Mouse (Mus musculus) cerebellum, postnatal 10 days (tissue): ENCODE results near the gene Ctla2a.
"Not testable (repeated sequence)": the region's sequence is repeated elsewhere in the genome, so short reads cannot be mapped to it uniquely, and the experiment has no call there.

Experiments used
- DNase-seq, 2 experiments: peaks; one replicate each; pipeline ENCODE4 v3.0.0; 2021; ENCODE audit warnings: mixed read lengths in 2 of 2

Gene Ctla2a

DNA sequence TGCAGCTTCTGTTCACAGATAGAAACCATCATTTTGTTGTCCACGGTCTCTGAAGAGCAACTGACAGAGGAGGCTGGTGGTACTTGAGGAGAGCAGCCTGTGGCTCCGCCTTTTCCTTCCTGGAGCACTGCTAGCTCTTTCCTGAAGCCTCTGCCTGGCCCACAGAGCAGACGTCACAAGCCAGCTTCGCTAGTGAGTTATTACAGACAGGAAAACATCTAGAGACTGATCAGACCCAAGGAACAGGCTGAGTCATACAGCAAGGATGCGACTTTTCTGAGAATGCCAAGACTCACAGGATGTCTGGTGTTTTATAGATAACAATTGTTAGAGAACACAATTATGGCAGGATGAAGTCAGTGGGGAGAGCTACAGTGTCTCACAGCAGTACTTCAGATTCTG, at the start of gene Ctla2a, which contains the start of gene Gm49391:
Gene Ctla2a (minus strand): TSS at position 126 of the 402 bp plus-strand sequence.
Gene Gm49391 (minus strand): TSS at position 72 of the 402 bp plus-strand sequence.
- DNase-seq, result no peak

DNA sequence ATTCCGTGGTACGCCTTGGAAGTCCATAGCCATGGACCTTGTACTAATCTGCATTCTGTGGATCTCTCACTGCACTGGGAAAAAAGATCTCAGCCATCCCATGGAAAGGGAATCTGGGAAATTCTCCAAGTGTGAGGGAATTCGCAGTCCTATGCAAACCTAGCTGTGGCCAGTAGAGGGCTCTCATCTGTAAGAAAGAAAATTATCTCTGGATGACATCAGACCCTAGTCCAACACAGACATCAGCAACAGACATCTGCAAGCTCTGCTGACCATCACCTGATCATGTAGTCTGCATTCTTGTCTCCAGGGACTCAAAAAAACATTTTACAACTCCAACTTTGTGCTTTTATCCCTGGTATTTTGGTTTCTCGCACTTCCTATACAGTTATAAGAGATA, 35.9 kb upstream of the Ctla2a start:
- DNase-seq, result not testable (repeated sequence)

DNA sequence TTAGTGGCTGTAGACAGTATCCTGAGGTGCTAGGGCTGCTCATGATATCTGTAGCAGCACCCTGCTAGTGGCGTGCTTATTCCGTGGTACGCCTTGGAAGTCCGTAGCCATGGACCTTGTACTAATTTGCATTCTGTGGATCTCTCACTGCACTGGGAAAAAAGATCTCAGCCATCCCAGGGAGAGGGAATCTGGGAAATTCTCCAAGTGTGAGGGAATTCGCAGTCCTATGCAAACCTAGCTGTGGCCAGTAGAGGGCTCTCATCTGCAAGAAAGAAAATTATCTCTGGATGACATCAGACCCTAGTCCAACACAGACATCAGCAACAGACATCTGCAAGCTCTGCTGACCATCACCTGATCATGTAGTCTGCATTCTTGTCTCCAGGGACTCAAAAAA, 27.6 kb upstream of the Ctla2a start:
- not testable (repeated sequence) for DNase-seq

DNA sequence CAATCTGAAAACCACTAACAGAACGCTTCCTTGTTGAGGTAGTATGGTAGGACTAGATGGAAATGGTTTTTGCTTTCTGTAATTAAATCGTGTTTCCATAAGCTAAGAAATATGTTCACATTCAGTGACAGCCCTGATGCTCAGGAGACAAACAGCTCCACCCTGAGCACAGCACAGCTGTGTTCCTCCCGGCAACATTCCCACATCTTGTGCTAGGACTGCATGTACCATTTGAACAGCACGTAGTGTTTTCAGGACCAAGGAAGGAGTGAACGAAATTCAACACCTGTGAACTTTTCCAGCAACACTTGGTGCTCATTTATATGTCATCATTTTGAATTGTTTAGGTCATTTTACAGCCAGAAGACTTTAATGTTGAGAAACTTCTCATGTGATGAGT, 25.3 kb upstream of the Ctla2a start:
- DNase-seq, result no peak

DNA sequence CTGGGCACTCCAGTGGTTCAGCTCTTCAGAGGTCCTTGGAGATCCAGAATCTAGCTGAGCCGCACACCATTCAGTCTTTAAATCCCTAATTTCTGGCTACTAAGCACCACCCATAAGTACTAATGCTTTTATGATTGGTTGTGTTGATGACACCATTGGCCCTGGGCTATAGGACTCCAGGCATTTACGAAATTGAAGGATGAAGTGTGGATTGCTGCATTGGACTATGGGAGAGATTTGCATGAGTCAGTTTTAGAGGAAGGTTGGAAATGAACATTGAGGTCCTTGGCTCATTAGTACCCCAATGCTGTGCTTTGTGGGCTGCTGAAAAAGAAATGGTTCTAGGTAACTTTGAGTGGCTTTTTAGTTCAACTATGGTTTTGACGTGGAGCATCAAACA, 5.5 kb upstream of the Ctla2a start, which contains the start of gene Tpbpa:
Gene Tpbpa (minus strand): TSS at position 101 of the 400 bp plus-strand sequence.
- not testable (repeated sequence) for DNase-seq

DNA sequence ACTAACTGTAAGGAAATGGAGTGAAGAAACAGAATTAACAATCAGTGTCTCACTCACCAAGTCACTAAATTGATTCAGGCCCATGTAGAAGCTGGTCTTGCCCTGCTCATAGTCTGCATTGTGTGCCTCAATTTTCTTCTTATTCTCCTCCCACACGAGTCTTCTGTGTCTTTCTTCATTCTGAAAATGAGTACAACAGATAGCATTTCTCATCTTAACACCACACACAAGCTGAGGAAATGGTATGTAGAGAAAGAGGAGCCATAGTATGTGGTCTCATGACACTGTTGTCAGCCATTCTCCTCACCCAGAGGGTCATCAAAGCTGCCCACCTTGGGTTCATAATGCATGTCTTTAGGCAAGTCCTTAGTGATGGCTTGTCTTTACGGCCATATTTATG, 935 bp downstream of the Ctla2a start, which contains the start of gene Gm49393:
Gene Gm49393 (minus strand): TSS at position 101 of the 400 bp plus-strand sequence.
- not testable (repeated sequence) for DNase-seq

DNA sequence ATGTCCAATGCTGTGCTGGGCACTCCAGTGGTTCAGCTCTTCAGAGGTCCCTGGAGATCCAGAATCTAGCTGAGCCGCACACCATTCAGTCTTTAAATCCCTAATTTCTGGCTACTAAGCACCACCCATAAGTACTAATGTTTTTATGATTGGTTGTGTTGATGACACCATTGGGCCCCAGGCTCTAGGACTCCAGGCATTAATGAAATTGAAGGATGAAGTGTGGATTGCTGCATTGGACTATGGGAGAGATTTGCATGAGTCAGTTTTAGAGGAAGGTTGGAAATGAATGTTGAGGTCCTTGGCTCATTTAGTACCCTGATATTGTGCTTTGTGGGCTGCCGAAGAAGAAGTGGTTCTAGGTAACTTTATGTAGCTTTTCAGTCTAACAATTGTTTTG, 31.6 kb downstream of the Ctla2a start, which contains the start of gene Tpbpb:
Gene Tpbpb (minus strand): TSS at position 101 of the 400 bp plus-strand sequence.
- not testable (repeated sequence) for DNase-seq

DNA sequence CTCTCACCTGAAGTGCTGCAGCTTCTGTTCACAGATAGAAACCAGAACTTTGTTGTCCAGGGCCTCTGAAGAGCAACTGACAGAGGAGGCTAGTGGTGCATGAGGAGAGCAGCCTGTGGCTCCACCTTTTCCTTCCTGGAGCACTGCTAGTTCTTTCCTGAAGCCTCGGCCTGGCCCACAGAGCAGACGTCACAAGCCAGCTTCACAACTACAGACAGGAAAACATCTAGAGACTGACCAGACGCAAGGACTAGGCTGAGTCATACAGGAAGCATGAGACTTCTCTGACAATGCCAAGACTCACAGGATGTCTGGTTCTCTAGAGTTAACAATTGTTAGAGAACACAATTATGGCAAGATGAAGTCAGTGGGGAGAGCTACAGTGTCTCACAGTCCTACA, 39.1 kb downstream of the Ctla2a start, which contains the start of gene Ctla2b:
Gene Ctla2b (minus strand): TSS at position 120 of the 400 bp plus-strand sequence.
- no peak for DNase-seq

DNA sequence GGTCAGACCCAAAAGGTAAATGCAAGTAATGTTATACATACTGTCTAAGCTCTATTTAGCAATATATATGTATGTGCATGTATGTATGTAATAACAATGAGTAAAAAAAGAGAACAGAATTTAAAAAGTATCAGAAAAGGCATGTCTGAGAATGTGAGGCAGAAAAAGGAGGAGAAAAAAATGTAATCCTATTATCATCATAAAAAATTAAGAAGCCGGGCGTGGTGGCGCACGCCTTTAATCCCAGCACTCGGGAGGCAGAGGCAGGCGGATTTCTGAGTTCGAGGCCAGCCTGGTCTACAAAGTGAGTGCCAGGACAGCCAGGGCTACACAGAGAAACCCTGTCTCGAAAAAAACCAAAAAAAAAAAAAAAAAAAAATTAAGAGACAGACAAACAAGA, 39.6 kb downstream of the Ctla2a start, which contains the start of gene Gm49392:
Gene Gm49392 (minus strand): TSS at position 101 of the 400 bp plus-strand sequence.
- DNase-seq, result not testable (repeated sequence)

DNA sequence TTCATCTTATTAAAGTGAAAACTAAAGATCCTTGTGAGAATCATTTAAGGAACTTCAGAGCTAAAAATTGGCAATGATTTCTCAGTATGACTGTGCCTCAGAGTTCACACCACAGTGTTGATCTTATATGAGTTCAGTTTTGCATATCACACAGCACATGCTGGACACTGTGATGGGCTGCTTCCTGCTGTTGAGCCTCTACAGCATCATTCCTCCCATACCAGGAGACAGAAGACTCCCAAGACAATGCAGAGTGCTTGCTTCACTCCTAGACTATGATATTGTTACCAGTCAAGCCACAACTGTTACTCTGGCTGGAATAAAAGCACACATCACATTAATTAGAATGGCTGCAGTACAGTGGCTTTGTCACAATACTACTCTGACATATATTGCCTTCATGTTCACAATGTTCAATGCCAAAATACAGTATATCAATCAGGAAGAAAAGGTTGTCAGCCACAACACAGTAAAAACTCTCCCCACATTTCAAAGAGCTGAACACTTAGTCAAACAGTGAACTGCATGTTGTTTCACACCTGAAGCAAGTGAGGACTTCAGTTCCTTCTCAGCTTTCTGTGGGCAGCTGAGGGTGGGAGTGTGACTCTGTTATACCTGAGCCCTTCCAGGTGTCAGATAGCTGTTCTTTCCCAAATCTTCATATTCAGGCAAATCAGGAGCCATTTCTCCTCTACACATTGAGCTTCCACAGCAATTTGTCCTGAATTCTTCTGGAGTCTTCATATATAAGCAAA, 40.8 kb downstream of the Ctla2a start:
- no peak for DNase-seq

DNA sequence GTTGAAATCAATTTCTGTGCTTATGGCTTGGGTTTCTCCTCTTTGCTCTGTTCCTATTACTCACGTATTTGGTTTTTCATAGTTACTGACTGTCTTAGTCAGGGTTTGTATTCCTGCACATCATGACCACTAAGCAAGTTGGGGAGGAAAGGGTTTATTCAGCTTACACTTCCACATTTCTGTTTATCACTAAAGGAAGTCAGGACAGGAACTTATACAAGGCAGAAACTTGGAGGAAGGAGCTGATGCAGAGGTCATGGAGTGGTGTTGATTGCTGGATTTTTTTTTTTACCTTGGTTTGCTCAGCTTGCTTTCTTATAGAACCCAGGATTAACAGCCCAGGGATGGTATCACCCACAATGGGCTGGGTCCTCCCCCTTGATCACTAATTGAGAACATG, 44.1 kb downstream of the Ctla2a start:
- no peak for DNase-seq
